Mouse (Mus musculus) megakaryocyte, embryonic 14.5 days (primary cell): ENCODE results near the gene Taco1. TPM values are rescaled to one million over a fixed set of nuclear protein-coding genes. Genes with fewer than 3 reads are reported as not detected.
"Not testable (repeated sequence)": the region's sequence is repeated elsewhere in the genome, so short reads cannot be mapped to it uniquely, and the experiment has no call there.

Source experiments
- H3K27me3 ChIP-seq: replicated peaks from 2 replicates; pipeline ENCODE3; 2012; ENCODE audit warnings: inconsistent platforms
- H3K36me3 ChIP-seq: replicated peaks from 2 replicates; pipeline ENCODE3; 2012; ENCODE audit warnings: low read length, inconsistent platforms, mixed read lengths
- H3K4me1 ChIP-seq: 2 replicates; pipeline ENCODE4 v1.6.1; 2012; ENCODE audit warnings: inconsistent platforms
- H3K4me3 ChIP-seq: replicated peaks from 2 replicates; pipeline ENCODE3; 2012; ENCODE audit warnings: moderate library complexity, mild to moderate bottlenecking, inconsistent platforms
- H3K9me3 ChIP-seq: 2 replicates; pipeline ENCODE4 v1.6.1; 2012; ENCODE audit warnings: inconsistent platforms
- FLI1 ChIP-seq: IDR thresholded peaks from 2 replicates; pipeline ENCODE4 v1.6.1; 2012; ENCODE audit warnings: low read length, inconsistent platforms, mixed read lengths
- GATA1 ChIP-seq: IDR thresholded peaks from 3 replicates; pipeline ENCODE4 v1.6.1; 2012; ENCODE audit warnings: mixed read lengths, low read length, inconsistent platforms, borderline replicate concordance
- polyA plus RNA-seq: library from polyadenylated mRNA; stranded (reverse); fragments of >175 nt; gene quantifications from 2 replicates; pipeline ENCODE4 v1.2.3, GENCODE M21; 2012; ENCODE audit warnings: low replicate concordance; ENCODE audit not compliant: insufficient read depth

Taco1 gene
- polyA plus RNA-seq, 1 experiment = 2.7 TPM

- Histone ChIP-seq H3K36me3 (peaks cover 73% of the 10 kb centered on the region), H3K27me3 (no peaks in the 10 kb centered on the region), H3K4me1 (peaks cover 59% of the 10 kb centered on the region), H3K4me3 (no peak overlapping the region), H3K9me3 (no peaks in the 10 kb centered on the region)
- TF ChIP-seq FLI1 = no peak
Measured at GRCm38 (mm10) chr11:106058020-106058419, 7.8 kb upstream of the Taco1 start.

GRCm38 (mm10) chr11:106060549-106060948 is 5.3 kb upstream of the Taco1 start:
- peaks cover 51% of the 10 kb centered on the region for H3K4me1 ChIP-seq

DNA sequence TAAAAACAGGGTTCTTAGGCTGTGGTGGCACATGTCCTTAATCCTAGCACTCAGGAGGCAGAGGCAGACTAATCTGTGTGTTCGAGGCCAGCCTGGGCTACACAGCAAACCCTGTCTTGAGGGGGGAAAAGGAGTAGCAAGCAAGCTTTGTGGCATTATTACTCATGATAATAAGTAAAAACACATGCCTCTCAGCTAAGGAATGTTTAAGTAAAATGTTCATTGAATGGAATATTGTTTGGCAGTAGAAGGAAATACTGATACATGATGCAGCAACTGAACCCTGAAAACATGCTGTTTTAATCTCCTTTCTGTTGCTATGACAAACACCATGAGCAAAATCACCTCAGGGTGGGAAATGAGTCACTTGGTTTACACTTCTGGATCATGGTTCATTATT is 4.5 kb upstream of the Taco1 start:
- H3K4me3 ChIP-seq = no peak overlapping the region
- peaks cover 44% of the 10 kb centered on the region for H3K4me1 ChIP-seq
- TF ChIP-seq GATA1 (no peak), FLI1 (no peak)
- H3K9me3 ChIP-seq = no peaks in the 10 kb centered on the region
- H3K27me3 ChIP-seq = no peaks in the 10 kb centered on the region
- H3K36me3 ChIP-seq = peaks cover 42% of the 10 kb centered on the region

More at GRCm38 (mm10) chr11:106060549-106060948, 5.3 kb upstream of the Taco1 start:
- TF ChIP-seq FLI1 (no peak), GATA1 (no peak)
- H3K9me3 ChIP-seq = no peaks in the 10 kb centered on the region
- no peak overlapping the region for H3K4me3 ChIP-seq
- H3K36me3 ChIP-seq = peaks cover 50% of the 10 kb centered on the region
- H3K27me3 ChIP-seq = no peaks in the 10 kb centered on the region

DNA sequence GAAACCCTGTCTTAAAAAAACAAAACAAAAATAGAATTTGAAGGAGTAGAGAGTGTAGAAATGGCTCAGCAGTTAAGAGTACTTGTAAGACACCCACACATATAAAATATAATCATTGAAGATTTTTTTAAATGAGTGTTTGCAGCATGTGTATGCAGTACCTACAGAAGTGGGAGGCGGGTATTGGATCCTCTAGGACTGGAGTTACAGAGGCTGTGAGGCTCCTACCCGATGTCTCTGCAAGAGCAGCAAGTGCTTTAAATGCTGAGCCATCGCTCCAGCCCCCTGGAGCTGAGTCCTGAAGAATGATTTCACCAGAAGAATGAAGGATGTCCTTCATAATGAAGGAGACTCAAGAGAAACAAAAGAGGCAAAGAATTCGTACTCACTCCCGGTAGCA is 2.1 kb upstream of the Taco1 start:
- no peaks in the 10 kb centered on the region for H3K27me3 ChIP-seq
- no peak overlapping the region for H3K4me3 ChIP-seq
- no peaks in the 10 kb centered on the region for H3K9me3 ChIP-seq
- H3K4me1 ChIP-seq = peaks cover 37% of the 10 kb centered on the region
- TF ChIP-seq FLI1 (no peak), GATA1 (no peak)
- H3K36me3 ChIP-seq = peaks cover 18% of the 10 kb centered on the region

- H3K4me3 ChIP-seq = peak overlapping the region; percentile 99
- H3K36me3 ChIP-seq = peaks cover 10% of the 10 kb centered on the region
- peaks cover 33% of the 10 kb centered on the region for H3K4me1 ChIP-seq
- H3K27me3 ChIP-seq = no peaks in the 10 kb centered on the region
- no peaks in the 10 kb centered on the region for H3K9me3 ChIP-seq
- no peak for TF ChIP-seq FLI1
- TF ChIP-seq GATA1 = no peak
Measured at GRCm38 (mm10) chr11:106065073-106065922, 563 bp upstream of the Taco1 start.

- not testable (repeated sequence) for H3K9me3 ChIP-seq, H3K27me3 ChIP-seq
- peaks cover 22% of the 10 kb centered on the region for H3K36me3 ChIP-seq
- H3K4me3 ChIP-seq = peak overlapping the region; percentile 99
- H3K4me1 ChIP-seq = peaks cover 24% of the 10 kb centered on the region
Measured at GRCm38 (mm10) chr11:106066616-106067015, 755 bp downstream of the Taco1 start.

- no peak for TF ChIP-seq FLI1
- TF ChIP-seq GATA1 = no peak
- Histone ChIP-seq H3K4me3 (no peak overlapping the region), H3K36me3 (peaks cover 53% of the 10 kb centered on the region), H3K9me3 (no peaks in the 10 kb centered on the region), H3K4me1 (no peaks in the 10 kb centered on the region; the same call in 1 of the 2 replicates), H3K27me3 (no peaks in the 10 kb centered on the region)
Measured at GRCm38 (mm10) chr11:106073774-106074173, 7.9 kb downstream of the Taco1 start.

DNA sequence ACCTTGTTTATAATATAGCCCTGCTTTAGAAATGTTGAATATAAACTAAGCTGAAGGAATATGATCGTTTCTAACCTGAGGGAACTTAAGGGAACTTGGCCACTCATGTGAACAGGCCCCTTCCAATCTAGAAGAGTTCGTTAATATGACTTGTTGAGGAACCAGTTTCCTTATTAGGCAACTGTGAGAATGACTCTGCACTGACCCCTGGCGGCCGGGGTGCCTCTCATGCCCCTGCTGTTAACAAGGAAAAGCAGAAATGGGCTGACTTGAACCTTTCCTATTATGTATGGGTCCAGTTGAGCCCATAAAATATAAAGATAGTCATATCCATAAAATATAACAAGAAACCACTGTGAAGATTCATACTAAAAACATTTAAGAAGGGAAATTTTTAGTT is 10.5 kb downstream of the Taco1 start:
- Histone ChIP-seq H3K4me1 (no peaks in the 10 kb centered on the region; the same call in 1 of the 2 replicates), H3K36me3 (peaks cover 35% of the 10 kb centered on the region), H3K27me3 (peaks cover 7% of the 10 kb centered on the region), H3K9me3 (no peaks in the 10 kb centered on the region), H3K4me3 (no peak overlapping the region)
- TF ChIP-seq FLI1 (no peak), GATA1 (no peak)

- Histone ChIP-seq H3K36me3 (no peaks in the 10 kb centered on the region), H3K9me3 (no peaks in the 10 kb centered on the region), H3K27me3 (peaks cover 15% of the 10 kb centered on the region), H3K4me3 (peak within 1 kb of the TSS; percentile 97), H3K4me1 (peaks cover 37% of the 10 kb centered on the region)
- TF ChIP-seq FLI1 (no peak), GATA1 (no peak)
Measured at GRCm38 (mm10) chr11:106083708-106084701, 18.1 kb downstream of the Taco1 start, which contains the start of gene Map3k3. TSS of gene Map3k3 (plus strand) at chr11:106084613.
